Mouse (Mus musculus) erythroblast, embryonic 14.5 days (primary cell): Measurements from ENCODE around the gene Galnt17.

Source experiments
- GATA1 ChIP-seq: IDR thresholded peaks from 2 replicates; pipeline ENCODE4 v1.6.1; 2012; ENCODE audit warnings: low read length, inconsistent platforms, mixed read lengths
- TAL1 ChIP-seq: IDR thresholded peaks from 3 replicates; pipeline ENCODE4 v1.6.1; 2012; ENCODE audit warnings: low read length, inconsistent platforms, mixed read lengths

DNA sequence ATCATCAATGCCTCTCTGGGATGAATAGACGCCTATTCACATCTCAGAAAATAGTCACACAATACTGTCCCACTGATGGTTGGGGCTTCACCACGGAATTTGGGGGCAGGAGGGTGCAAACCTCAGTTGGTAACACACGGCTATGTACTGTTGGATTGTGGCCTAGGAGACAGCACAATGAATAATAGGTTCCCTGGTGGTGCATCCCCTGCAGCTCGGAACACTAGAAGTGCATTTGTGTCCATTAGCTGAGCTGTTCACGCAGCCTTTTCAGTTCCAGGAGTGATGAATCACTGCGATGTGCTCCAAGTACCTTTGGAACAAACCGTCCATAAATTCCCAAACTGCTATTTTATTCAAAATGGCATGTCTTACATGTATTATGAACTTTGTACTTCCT, 142.6 kb downstream of the Galnt17 start:
- no peak for TF ChIP-seq GATA1
- TF ChIP-seq TAL1: no peak
